Mouse (Mus musculus) adrenal gland (tissue): Measurements from ENCODE around the gene Itga9.

Source experiments
- intact Hi-C: fragments of 180-260 bp; cut with DNase I; formaldehyde crosslinking; loops from one replicate; pipeline ENCODE4 v1.15.1; 2025

Itga9 gene

DNA sequence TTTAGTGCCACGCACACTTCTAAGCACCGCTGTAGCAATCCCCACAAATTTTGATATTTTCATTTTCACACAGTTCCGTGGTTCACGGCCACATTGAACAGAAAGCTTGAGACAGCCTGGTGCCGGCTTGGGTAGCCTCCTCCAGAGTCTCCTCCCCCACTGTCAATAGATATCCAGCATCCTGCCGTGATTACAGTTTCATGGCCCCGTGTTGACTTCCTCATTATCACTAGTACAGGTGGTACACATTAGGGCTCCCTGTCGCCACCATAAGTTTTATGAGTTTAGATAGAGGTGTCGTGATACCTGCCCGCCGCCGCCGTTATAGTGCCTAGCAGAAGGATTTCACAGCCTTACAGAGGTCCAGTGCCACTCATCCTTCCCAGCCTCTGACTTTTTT is 328.6 kb downstream of the Itga9 start:
- intact Hi-C loops: no loop called here

DNA sequence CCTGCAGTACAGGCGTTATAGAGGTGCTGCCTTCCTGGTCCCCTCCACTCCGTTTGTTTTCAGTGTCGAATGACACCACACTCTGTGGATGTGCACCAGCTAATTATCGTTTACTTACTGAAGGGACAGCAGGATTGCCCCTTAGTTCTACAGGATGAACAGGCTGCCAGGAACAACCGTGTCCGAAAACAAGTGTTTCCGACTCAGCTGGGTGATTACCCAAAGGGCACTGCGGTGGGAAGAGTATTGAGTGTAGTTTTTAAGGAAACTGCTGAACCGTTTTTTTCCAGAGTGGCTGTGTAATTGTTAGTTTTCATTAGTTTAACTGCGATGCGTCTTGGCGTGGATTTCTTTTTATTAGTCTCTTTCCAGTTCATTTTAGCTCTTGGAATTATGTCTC is 329.6 kb downstream of the Itga9 start:
- intact Hi-C loops: no loop called here

DNA sequence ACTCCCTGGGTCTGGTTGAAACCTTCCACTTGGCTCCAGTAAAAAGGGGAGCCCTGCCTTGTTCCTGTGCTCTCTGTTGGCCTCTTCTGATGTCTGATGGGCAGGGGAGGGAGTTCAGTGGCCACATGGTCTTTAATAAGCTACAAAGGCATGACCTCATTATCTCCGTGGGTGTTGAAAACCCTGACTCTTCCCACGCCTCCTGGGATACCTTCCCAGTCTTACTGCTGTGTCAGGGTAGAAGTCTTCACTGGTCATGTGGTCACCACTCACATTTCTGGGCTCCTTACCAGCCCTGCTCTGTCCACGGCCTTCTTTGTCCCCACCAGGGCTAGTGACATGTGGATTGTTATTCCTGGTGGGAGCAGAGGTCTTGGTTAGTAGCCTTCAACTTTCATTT is 331.0 kb downstream of the Itga9 start:
- intact Hi-C loops: no loop called here

DNA sequence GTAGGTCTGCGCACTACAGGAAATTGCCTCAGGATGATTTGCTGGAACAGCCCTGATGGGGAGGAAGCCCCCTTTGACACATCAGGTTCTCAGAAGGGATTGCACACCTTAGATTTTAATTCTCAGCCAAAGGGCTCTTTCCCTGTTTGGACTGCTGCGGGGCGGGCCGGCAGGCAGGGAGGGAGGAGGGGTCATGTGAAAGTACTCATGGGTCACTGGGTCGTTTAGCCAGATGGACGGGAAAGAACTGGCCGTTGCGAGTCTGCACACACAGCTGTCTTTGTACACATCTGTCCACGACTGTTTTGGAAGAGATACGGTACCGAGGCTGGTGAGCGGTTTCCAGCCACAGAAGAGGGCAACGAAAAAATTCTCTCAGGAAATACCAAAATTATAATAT is 332.9 kb downstream of the Itga9 start:
- intact Hi-C loops: no loop called here

DNA sequence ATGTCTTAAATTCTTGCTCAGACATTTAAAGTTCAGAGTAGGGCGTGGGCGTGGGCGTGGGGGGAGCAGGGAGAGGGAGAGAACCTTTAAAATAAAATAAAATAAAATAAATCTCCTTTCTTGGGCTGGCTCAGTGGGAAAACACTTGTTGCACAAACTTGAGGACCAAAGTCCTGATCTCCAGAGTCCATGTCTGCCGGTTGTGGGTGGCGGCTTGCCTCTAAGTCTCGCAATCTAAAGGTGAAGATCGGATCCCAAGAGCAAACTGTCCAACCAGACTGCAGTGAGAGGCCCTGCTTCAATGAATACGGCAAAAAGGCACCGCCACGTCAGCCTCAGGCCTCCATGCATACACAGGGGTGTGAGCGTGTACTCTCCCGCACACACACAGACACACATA is 333.3 kb downstream of the Itga9 start:
- intact Hi-C loops: no loop called here

DNA sequence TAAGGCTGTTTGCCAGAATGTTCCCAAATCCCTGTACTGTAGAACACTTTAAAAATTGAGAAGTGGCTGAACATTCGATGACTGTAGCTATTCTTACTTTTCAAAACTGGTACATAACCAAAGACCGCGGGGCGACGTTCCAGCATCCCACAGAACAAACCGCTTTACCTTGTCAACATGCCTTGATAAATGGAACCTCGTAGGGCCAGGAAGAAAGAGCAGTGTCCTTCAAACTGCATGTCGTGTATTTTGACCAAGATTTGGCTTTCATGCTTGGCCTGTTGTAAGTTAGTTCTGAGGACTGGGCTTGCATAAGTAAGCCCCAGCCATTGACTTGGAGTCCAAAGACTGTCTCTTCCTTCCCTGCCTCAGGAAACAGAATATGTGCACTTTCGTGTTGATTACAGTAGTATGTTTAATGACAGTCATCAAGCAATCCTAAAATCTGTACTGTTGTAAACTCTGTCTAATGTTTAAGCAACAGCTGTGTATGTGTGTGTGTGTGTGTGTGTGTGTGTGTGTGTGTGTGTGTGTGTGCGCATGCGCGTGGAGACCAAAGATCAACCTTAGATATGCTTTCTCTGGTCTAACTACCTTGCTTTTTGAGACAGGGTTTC is 334.2 kb downstream of the Itga9 start:
- intact Hi-C loops: no loop called here

DNA sequence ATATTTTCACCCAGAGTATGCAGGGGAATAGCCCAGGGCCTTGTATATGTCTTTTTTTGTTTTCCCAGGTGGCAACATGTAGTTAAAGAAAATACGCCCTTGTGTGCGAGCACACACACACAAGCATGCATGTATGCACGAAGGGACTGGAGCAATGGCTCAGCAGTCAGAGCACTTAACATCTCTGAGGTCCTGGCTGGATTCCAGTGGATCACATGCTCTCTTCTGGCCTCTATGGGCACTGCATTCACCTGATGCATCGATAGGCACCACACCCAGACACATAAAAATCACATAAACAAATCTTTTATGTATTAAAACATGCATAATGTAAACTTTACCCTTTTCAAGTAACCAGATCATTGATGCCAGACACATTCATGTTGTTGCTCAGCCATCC is 335.5 kb downstream of the Itga9 start:
- intact Hi-C loops: no loop called here

DNA sequence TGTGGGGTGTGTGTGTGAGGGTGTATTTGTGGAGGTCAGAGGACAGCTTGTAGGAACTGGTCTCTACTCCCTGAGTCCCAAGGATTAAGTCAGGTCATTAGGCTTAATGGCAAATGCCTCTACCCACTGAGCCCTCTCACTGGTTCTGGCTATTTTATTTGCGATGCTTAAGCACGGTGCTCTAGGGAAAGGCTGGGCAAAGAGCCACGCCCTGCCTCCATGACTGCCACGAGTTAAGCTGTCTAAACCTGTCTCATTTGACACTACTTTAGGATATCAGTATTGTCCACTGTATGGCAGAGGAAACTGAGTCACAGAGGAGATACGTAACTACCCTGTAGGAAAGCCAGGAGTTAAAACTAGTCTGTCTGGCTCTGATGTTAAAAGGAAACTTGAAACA is 337.5 kb downstream of the Itga9 start:
- intact Hi-C loops: no loop called here

DNA sequence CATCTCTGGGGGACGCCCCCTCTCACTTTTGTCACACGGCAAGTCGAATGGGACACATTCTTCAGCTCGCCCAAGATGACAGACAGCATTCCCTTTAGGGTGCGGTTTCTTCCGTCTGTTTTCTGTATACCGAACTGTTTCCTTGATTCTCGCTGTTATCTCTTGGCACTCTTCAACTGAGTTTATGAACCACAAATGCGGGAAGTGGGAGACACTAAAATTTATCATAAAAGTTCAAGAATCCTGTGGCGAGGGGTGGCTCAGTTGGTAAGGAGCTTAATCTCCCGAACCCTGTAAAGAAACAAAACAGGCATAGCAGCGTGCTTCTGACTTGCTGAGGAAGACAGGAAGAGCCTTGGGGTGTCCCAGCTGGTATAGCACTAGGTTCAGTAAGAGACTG is 337.9 kb downstream of the Itga9 start:
- intact Hi-C loops: no loop called here

DNA sequence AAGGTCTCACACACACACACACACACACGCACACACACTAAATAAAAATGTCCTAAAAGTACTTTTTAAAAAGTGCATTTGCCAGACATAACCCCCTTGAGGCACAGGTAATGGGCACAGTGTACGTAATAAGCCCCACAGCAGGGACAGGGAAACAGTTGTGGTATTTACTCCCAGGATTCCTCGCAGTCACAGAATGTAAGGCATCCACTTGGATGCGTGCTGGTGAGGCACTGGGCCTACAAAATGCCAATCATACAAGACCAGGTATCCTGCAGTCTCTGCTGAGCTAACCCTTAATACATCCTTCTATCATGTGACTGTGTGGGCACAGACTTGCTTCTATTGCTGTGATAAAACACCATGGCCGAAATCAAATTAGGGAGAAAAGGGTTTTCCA is 342.0 kb downstream of the Itga9 start:
- intact Hi-C loops: no loop called here

DNA sequence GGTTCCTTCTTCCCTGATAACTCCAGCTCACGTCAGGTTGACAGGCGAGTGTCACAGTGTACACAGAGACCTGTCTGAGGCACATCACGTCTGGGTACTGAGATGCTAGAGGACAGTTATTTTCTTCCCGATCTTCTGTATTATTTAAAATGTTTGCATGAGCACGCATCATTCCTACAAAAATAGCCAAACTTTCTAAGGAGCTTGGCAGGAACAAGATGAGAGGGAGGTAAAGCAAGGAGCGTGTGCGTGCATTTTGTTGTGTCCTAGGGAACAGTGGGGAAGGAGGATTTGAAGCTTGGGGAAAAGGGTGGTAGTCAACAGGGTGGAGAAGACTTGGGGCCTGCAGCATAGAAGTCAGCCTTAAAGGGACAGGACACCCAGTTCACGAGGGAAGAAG is 342.6 kb downstream of the Itga9 start:
- intact Hi-C loops: no loop called here

DNA sequence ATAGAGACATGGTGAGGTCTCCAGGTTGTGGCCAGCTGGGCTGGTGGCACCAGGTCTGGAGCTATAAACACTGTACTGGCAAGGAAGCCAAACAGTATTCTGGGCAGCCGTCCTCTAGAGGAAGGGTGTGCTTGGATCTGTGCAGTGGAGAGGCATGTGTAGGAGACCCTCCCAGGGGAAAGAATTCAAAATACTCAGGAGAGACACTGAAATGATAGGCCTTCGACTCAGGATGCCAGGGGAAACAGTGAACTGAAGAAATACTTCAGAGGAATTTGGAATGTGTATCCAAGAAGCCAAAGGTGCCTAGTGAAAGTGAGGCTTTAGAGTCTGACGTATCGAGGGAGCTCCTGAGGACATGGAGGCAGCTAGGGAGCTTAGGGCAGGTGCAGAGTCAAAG is 343.2 kb downstream of the Itga9 start:
- intact Hi-C loops: no loop called here

DNA sequence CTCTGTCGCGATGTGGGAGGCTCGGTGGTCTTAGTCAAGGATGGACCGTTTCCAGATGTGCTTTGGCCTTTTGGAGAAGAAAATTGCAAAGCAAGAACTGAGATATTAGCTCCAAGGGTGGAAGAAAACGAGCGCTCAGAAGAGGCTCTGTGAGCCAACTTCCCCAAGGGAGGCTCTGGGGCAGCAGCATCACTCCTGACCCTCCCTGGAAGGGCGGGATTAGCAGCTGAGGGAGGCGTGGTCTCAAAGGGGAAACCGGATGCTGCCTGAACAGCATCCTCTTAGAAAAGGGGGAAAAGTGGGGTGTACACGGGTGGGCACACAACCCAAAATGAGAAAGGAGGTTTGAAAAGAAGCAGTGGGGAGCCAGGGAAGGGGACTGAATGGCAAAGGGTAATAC is 343.6 kb downstream of the Itga9 start:
- intact Hi-C loops: no loop called here
